ENCODE assay signal across 9 mouse cellular contexts in genomic region chr15:93062213-93063131, GRCm38 (mm10).
DNase-seq lines count a peak whose midpoint lies in the region; TF ChIP-seq lines count a peak whose summit lies in the region.
"Had no signal": no experiment of that assay in that cellular context is flagged by ENCODE, and none has a peak within 500 bp of the region (broad histone marks: within the 10 kb centered on the region; RNA-seq: fewer than 3 reads in every experiment).

No protein-coding gene starts in this region.

- no peak overlapping the region for H3K27ac ChIP-seq in gastrocnemius, adult 2 months

- DNase-seq in gastrocnemius, postnatal 10 days = peak; percentile 12
- no peak for DNase-seq in gastrocnemius, adult 2 months
- peak; percentile 26 to 36 for DNase-seq in right cerebral cortex, postnatal 10 days (ENCODE audit: low spot score in 2 of 2)
- DNase-seq in right cerebral cortex, postnatal 25 days = no peak
- DNase-seq in kidney, postnatal 10 days = peak; percentile 55
- no peak for DNase-seq in thymus, postnatal 36 days
- no peak for DNase-seq in ovary, postnatal 36 days (ENCODE audit: low spot score)
- DNase-seq: layer of hippocampus, adult 9-11 months; liver, postnatal 0 days had no signal

- intact Hi-C loops in gastrocnemius, adult 2 months (cut with DNase I) = no loop called here

- no peak for TF ChIP-seq CTCF in gastrocnemius, adult 2 months (IDR thresholded peaks at IDR 0.05)

- H3K4me3 ChIP-seq in gastrocnemius, adult 2 months = no peak overlapping the region

Comparison
In these comparisons a context has a peak if more than half of its experiments do, and no peak if none do; other contexts are left out.
1. DNase-seq: peak in gastrocnemius, postnatal 10 days (single experiment), right cerebral cortex, postnatal 10 days (2 of 2) and kidney, postnatal 10 days (single experiment); none in gastrocnemius, adult 2 months (single experiment), right cerebral cortex, postnatal 25 days (single experiment), thymus, postnatal 36 days (0 of 2) and ovary, postnatal 36 days (single experiment).